Mouse (Mus musculus): Measurements from ENCODE around the gene Gmds.
A peak's percentile ranks its signal among the peaks of the same experiment; 100 is the strongest.

Gene Gmds

GRCm38 (mm10) chr13:31944676-31945210 lies 393.8 kb downstream of the Gmds start:
- no peak for DNase-seq

- DNase-seq: no peak
Measured at GRCm38 (mm10) chr13:31943482-31944275, 394.9 kb downstream of the Gmds start.

- DNase-seq: peak; percentile 36
Measured at GRCm38 (mm10) chr13:31929299-31929698, 409.2 kb downstream of the Gmds start.

- DNase-seq: no peak
Measured at GRCm38 (mm10) chr13:31926599-31926998, 411.9 kb downstream of the Gmds start.

- no peak for DNase-seq
Measured at GRCm38 (mm10) chr13:31924506-31924905, 414.0 kb downstream of the Gmds start.

GRCm38 (mm10) chr13:31919716-31920115 lies 418.8 kb downstream of the Gmds start:
- DNase-seq: no peak

GRCm38 (mm10) chr13:31917387-31917786 lies 421.2 kb downstream of the Gmds start:
- no peak for DNase-seq

GRCm38 (mm10) chr13:31915748-31916147 lies 422.8 kb downstream of the Gmds start:
- peak; percentile 4 for DNase-seq

GRCm38 (mm10) chr13:31914901-31915587 lies 423.5 kb downstream of the Gmds start:
- DNase-seq: no peak

GRCm38 (mm10) chr13:31911956-31912355 lies 426.6 kb downstream of the Gmds start:
- no peak for DNase-seq

- no peak for DNase-seq
Measured at GRCm38 (mm10) chr13:31911362-31911761, 427.2 kb downstream of the Gmds start.

GRCm38 (mm10) chr13:31909031-31909430 lies 429.5 kb downstream of the Gmds start:
- no peak for DNase-seq

- DNase-seq: no peak
Measured at GRCm38 (mm10) chr13:31906514-31906913, 432.0 kb downstream of the Gmds start.

GRCm38 (mm10) chr13:31900191-31900590 lies 438.3 kb downstream of the Gmds start:
- DNase-seq: no peak

- DNase-seq: no peak
Measured at GRCm38 (mm10) chr13:31899392-31899791, 439.1 kb downstream of the Gmds start.

- DNase-seq: no peak
Measured at GRCm38 (mm10) chr13:31897493-31897892, 441.0 kb downstream of the Gmds start.

GRCm38 (mm10) chr13:31894511-31894910 lies 444.0 kb downstream of the Gmds start:
- DNase-seq: no peak

- no peak for DNase-seq
Measured at GRCm38 (mm10) chr13:31892913-31893514, 445.5 kb downstream of the Gmds start.

- DNase-seq: no peak
Measured at GRCm38 (mm10) chr13:31888500-31888899, 450.0 kb downstream of the Gmds start.

- no peak for DNase-seq
Measured at GRCm38 (mm10) chr13:31885769-31886168, 452.8 kb downstream of the Gmds start.

- DNase-seq: no peak
Measured at GRCm38 (mm10) chr13:31878805-31879477, 459.6 kb downstream of the Gmds start.

- peak; percentile 61 for DNase-seq
Measured at GRCm38 (mm10) chr13:31877061-31877460, 461.5 kb downstream of the Gmds start.

- DNase-seq: no peak
Measured at GRCm38 (mm10) chr13:31874427-31874826, 464.1 kb downstream of the Gmds start.

Measured in lung, postnatal 36 days (tissue).